ENCODE assay signal across 18 mouse cellular contexts in genomic region chr6:48872596-48872995, GRCm38 (mm10). TPM values are rescaled to one million over a fixed set of nuclear protein-coding genes. Genes with fewer than 3 reads are reported as not detected.
"Had no signal": no experiment of that assay in that cellular context is flagged by ENCODE, and none has a peak within 500 bp of the region (broad histone marks: within the 10 kb centered on the region; RNA-seq: fewer than 3 reads in every experiment).

Gene Aoc1 (plus strand): TSS chr6:48872896.

- H3K4me1 ChIP-seq: limb, embryonic 15.5 days; liver, embryonic 12.5 days; megakaryocyte, embryonic 14.5 days; neural tube, embryonic 13.5 days had no signal

- H3K4me3 ChIP-seq: limb, embryonic 15.5 days; liver, embryonic 12.5 days; megakaryocyte, embryonic 14.5 days; midbrain, embryonic 12.5 days; neural tube, embryonic 13.5 days had no signal

- H3K27me3 ChIP-seq: limb, embryonic 15.5 days; liver, embryonic 12.5 days had no signal

- DNase-seq: kidney, postnatal 10 days; lung, embryonic 14.5 days; lung, postnatal 10 days; lung, postnatal 4 days; retina, postnatal 1 day; right cerebral cortex, postnatal 4 days had no signal

- H3K9ac ChIP-seq: limb, embryonic 15.5 days; liver, embryonic 12.5 days; lung, embryonic 14.5 days; midbrain, embryonic 12.5 days; neural tube, embryonic 13.5 days had no signal

- ATAC-seq: hindbrain, postnatal 0 days; liver, embryonic 12.5 days; midbrain, embryonic 16.5 days had no signal

- H3K27ac ChIP-seq: hindbrain, postnatal 0 days; limb, embryonic 15.5 days; liver, embryonic 12.5 days; midbrain, embryonic 12.5 days; neural tube, embryonic 13.5 days had no signal

- H3K36me3 ChIP-seq: limb, embryonic 15.5 days; liver, embryonic 12.5 days; midbrain, embryonic 12.5 days; neural tube, embryonic 13.5 days had no signal

RNA-seq across cellular contexts. Expression of gene Aoc1, which starts in this region (rescaled TPM):
- total RNA-seq: layer of hippocampus, adult 8-10 months; layer of hippocampus, postnatal 14 days; left cerebral cortex, adult 18-20 months; left cerebral cortex, postnatal 10 days had no signal
- polyA plus RNA-seq: limb, embryonic 11.5 days; limb, embryonic 15.5 days; liver, embryonic 12.5 days; lung, embryonic 14.5 days; midbrain, embryonic 12.5 days; midbrain, embryonic 16.5 days; neural tube, embryonic 13.5 days had no signal
